Mouse (Mus musculus): Measurements from ENCODE around the gene Itga1. TPM values are rescaled to one million over a fixed set of nuclear protein-coding genes. Genes with fewer than 3 reads are reported as not detected.

Itga1 gene
- total and polyA plus RNA-seq, 3 experiments: under 0.01 to 0.04 (median 0.01) TPM

DNA sequence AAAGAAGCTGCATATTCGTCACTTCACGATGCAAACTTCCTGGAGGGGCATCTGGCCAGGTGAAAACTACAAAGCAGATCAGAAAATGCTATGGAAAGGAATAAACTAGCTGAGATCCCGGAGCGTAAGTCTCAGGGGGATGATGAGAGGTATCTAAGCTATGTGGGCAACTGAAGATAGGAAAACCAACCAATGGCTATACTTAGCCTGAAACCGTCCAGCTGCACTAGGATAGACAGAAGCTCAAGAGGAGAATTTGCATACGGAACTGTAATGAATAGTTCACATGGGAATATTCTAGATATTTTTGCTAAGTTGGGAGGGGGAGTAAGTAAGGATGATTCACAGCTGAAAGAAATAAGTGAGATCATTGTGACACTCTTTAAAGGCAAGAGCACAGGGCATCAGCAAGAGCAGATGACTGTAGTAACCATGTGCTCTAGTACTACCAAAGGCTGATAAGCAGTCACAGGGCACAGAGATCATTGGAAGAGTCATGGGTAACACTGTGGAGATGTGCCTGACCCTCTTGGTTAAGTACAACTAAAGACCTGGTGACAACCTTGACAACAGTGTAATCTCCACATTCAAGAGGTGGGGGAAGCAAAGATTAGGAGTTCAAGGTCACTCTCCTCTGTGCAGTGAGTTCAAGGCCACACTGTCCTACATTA lies 79.5 kb downstream of the Itga1 start:
- dilution Hi-C loops (cut with MboI; ENCODE audit: extremely low pct_ligation_motif_present, extremely low pct_unique_long_range_greater_than_20kb, low sequenced_read_pairs) (no loop called here), in situ Hi-C loops (cut with MboI; ENCODE audit: low pct_ligation_motif_present, low pct_unique_long_range_greater_than_20kb, low sequenced_read_pairs) (no loop called here)
- TF ChIP-seq EP300 (IDR thresholded peaks at IDR 0.05; ENCODE audit: low read length) (0 out of 2 replicates have a peak, but pooled peaks have one; percentile 14), MAX (IDR thresholded peaks at IDR 0.05; ENCODE audit: low read length) (no peak)
- Histone ChIP-seq H3K9me3 (replicated peaks; ENCODE audit: low read length) (no peaks in the 10 kb centered on the region), H3K9ac (ENCODE audit: insufficient read depth, low read depth) (no peak overlapping the region), H3K4me2 (ENCODE audit: insufficient read depth, low read depth, poor library complexity, severe bottlenecking) (no peak overlapping the region), H3K79me2 (replicated peaks; ENCODE audit: control insufficient read depth, extremely low read depth, insufficient read depth, poor library complexity, severe bottlenecking) (no peaks in the 10 kb centered on the region), H3K27me3 (replicated peaks) (no peaks in the 10 kb centered on the region), H3K4me3 (replicated peaks in 1 of 3; ENCODE audit: low read depth in 2 of 3, low read length in 2 of 3, poor library complexity in 1 of 3) (no peak overlapping the region), H3K27ac (ENCODE audit: insufficient read depth, low read depth) (no peak overlapping the region), H3K4me1 (ENCODE audit: control insufficient read depth in 1 of 2, insufficient read depth in 2 of 2) (peaks cover 5 to 23% of the 10 kb centered on the region in 2 experiments; a peak in 3 of 4 replicates), H3K36me3 (replicated peaks in 1 of 2; ENCODE audit: control insufficient read depth in 1 of 2, insufficient read depth in 1 of 2, low read length in 1 of 2) (no peaks in the 10 kb centered on the region)
- DNase-seq (ENCODE audit: extremely low read depth): no peak

DNA sequence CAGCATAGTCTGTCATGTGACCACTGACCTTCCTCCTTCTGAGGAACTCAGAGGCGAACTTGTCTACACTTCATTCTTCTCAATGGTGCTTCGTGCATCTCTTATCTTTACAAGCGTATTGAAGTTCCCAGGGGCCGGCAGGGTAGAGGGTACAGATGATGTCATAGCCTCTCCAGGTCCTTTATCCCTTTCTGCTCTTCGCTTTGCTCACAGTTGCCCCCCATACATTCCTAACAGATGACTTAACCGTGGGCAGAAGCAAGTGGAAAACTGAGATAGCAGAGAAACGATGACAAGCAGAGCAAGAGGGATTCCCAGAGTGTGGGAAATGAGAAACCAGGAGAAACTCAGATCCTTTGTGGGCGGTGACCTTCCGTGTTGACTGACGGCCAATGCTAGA lies 80.4 kb downstream of the Itga1 start:
- TF ChIP-seq USF2 (conservative IDR thresholded peaks at IDR 0.05; ENCODE audit: low read depth, low read length): peak; percentile 34; the same call in 1 of the 2 replicates
- TF ChIP-seq USF1 (IDR thresholded peaks at IDR 0.05; ENCODE audit: low read depth, low read length): peak; percentile 45
- TF ChIP-seq EP300 (IDR thresholded peaks at IDR 0.05; ENCODE audit: low read length): no peak
- Histone ChIP-seq H3K27me3 (replicated peaks) (no peaks in the 10 kb centered on the region), H3K4me2 (ENCODE audit: insufficient read depth, low read depth, poor library complexity, severe bottlenecking) (no peak overlapping the region), H3K36me3 (replicated peaks in 1 of 2; ENCODE audit: control insufficient read depth in 1 of 2, insufficient read depth in 1 of 2, low read length in 1 of 2) (no peaks in the 10 kb centered on the region), H3K9me3 (replicated peaks; ENCODE audit: low read length) (no peaks in the 10 kb centered on the region), H3K79me2 (replicated peaks; ENCODE audit: control insufficient read depth, extremely low read depth, insufficient read depth, poor library complexity, severe bottlenecking) (no peaks in the 10 kb centered on the region), H3K4me3 (replicated peaks in 1 of 3; ENCODE audit: low read depth in 2 of 3, low read length in 2 of 3, poor library complexity in 1 of 3) (no peak overlapping the region), H3K9ac (ENCODE audit: insufficient read depth, low read depth) (no peak overlapping the region), H3K27ac (ENCODE audit: insufficient read depth, low read depth) (no peak overlapping the region), H3K4me1 (ENCODE audit: control insufficient read depth in 1 of 2, insufficient read depth in 2 of 2) (peaks cover 5 to 23% of the 10 kb centered on the region in 2 experiments; a peak in 3 of 4 replicates)
- dilution Hi-C loops (cut with MboI; ENCODE audit: extremely low pct_ligation_motif_present, extremely low pct_unique_long_range_greater_than_20kb, low sequenced_read_pairs): no loop called here
- in situ Hi-C loops (cut with MboI; ENCODE audit: low pct_ligation_motif_present, low pct_unique_long_range_greater_than_20kb, low sequenced_read_pairs): no loop called here
- DNase-seq (ENCODE audit: extremely low read depth): no peak

DNA sequence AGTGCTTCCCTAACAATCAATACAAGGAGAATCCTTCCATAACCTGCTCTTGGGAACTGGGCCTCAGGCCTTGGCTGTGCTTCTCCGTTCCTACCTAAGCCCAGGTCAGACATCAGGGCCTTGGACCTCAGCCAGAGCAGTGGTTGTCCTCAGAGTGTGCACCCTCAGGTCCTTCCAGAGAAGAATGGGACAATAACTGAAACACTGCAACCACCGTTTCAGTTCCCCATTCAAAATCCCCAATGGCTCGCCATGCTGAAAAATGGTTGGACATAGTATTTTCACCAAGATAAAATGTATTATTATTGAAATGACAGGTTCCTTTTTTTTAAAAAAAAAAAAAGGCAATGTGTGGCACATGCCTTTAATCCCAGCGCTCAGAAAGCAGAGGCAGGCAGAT lies 81.0 kb downstream of the Itga1 start:
- Histone ChIP-seq H3K9me3 (replicated peaks; ENCODE audit: low read length) (no peaks in the 10 kb centered on the region), H3K4me3 (replicated peaks in 1 of 3; ENCODE audit: low read depth in 2 of 3, low read length in 2 of 3, poor library complexity in 1 of 3) (no peak overlapping the region), H3K4me1 (ENCODE audit: control insufficient read depth in 1 of 2, insufficient read depth in 2 of 2) (peaks cover 5 to 23% of the 10 kb centered on the region in 2 experiments; a peak in 3 of 4 replicates), H3K4me2 (ENCODE audit: insufficient read depth, low read depth, poor library complexity, severe bottlenecking) (no peak overlapping the region), H3K27me3 (replicated peaks) (no peaks in the 10 kb centered on the region), H3K79me2 (replicated peaks; ENCODE audit: control insufficient read depth, extremely low read depth, insufficient read depth, poor library complexity, severe bottlenecking) (no peaks in the 10 kb centered on the region), H3K27ac (ENCODE audit: insufficient read depth, low read depth) (no peak overlapping the region), H3K9ac (ENCODE audit: insufficient read depth, low read depth) (no peak overlapping the region), H3K36me3 (replicated peaks in 1 of 2; ENCODE audit: control insufficient read depth in 1 of 2, insufficient read depth in 1 of 2, low read length in 1 of 2) (no peaks in the 10 kb centered on the region)
- DNase-seq (ENCODE audit: extremely low read depth): peak; percentile 40
- in situ Hi-C loops (cut with MboI; ENCODE audit: low pct_ligation_motif_present, low pct_unique_long_range_greater_than_20kb, low sequenced_read_pairs) (no loop called here), dilution Hi-C loops (cut with MboI; ENCODE audit: extremely low pct_ligation_motif_present, extremely low pct_unique_long_range_greater_than_20kb, low sequenced_read_pairs) (no loop called here)
- TF ChIP-seq MAX (IDR thresholded peaks at IDR 0.05; ENCODE audit: low read length) (no peak), IRF4 (IDR thresholded peaks at IDR 0.05; ENCODE audit: low read depth, low read length) (peak; percentile 84), MEF2A (IDR thresholded peaks at IDR 0.05; ENCODE audit: borderline replicate concordance, low read depth, low read length) (no peak), GABPA (IDR thresholded peaks at IDR 0.05; ENCODE audit: insufficient replicate concordance, low read depth, low read length) (no peak), POLR2A (IDR thresholded peaks at IDR 0.05; ENCODE audit: low read depth, low read length) (no peak), ZNF384 (IDR thresholded peaks at IDR 0.05; ENCODE audit: low read depth, low read length) (peak; percentile 64), JUND (conservative IDR thresholded peaks at IDR 0.05; ENCODE audit: low read depth, low read length) (no peak), MXI1 (IDR thresholded peaks at IDR 0.05; ENCODE audit: low read depth, low read length) (no peak), TCF12 (IDR thresholded peaks at IDR 0.05; ENCODE audit: low read depth, low read length) (no peak), SIN3A (IDR thresholded peaks at IDR 0.05; ENCODE audit: low read length) (no peak), KAT2A (IDR thresholded peaks at IDR 0.05; ENCODE audit: insufficient replicate concordance, low read length) (no peak), ZMIZ1 (IDR thresholded peaks at IDR 0.05; ENCODE audit: low read depth, low read length) (no peak), MAFK (IDR thresholded peaks at IDR 0.05; ENCODE audit: insufficient replicate concordance, low read length) (no peak), HCFC1 (IDR thresholded peaks at IDR 0.05; ENCODE audit: low read depth, low read length) (no peak), TBP (conservative IDR thresholded peaks at IDR 0.05; ENCODE audit: low read depth, low read length) (no peak), SMC3 (IDR thresholded peaks at IDR 0.05; ENCODE audit: low read depth, low read length) (no peak), RAD21 (IDR thresholded peaks at IDR 0.05; ENCODE audit: low read depth, low read length) (no peak), PAX5 (IDR thresholded peaks at IDR 0.05; ENCODE audit: low read length) (no peak), ZC3H11A (IDR thresholded peaks at IDR 0.05; ENCODE audit: low read depth, low read length) (no peak), USF1 (IDR thresholded peaks at IDR 0.05; ENCODE audit: low read depth, low read length) (no peak), EP300 (IDR thresholded peaks at IDR 0.05; ENCODE audit: low read length) (peak; percentile 68), MAZ (IDR thresholded peaks at IDR 0.05; ENCODE audit: low read depth, low read length) (no peak), NRF1 (IDR thresholded peaks at IDR 0.05; ENCODE audit: low read depth, low read length) (no peak)
